Mouse (Mus musculus): ENCODE data around the gene Mkrn3. TPM values are rescaled to one million over a fixed set of nuclear protein-coding genes. Genes with fewer than 3 reads are reported as not detected.
A peak's percentile ranks its signal among the peaks of the same experiment; 100 is the strongest.

Gene Mkrn3
- polyA plus RNA-seq (2014; fragmentation: Nextera tagmentation; extraction: Ambion mirVana), result 21.9 and 22.5 TPM in 2 replicates

GRCm38 (mm10) chr7:62419493-62420360 is at the start of gene Mkrn3:
Gene Mkrn3, minus strand, starts transcription at chr7:62420139.
- 26% methylated on average over 49 of the region's 49 CpGs for WGBS
- peak; percentile 91 for ATAC-seq (ENCODE audit: low FRiP score, low TSS enrichment)

GRCm38 (mm10) chr7:62463878-62464755 is 44.2 kb upstream of the Mkrn3 start, which contains the start of gene Peg12:
Gene Peg12, minus strand, starts transcription at chr7:62464510.
- no peaks in the 10 kb centered on the region for H3K36me3 ChIP-seq (ENCODE audit: control insufficient read depth, insufficient read depth, low read length)
- WGBS, result 18% methylated on average over 79 of the region's 82 CpGs
- H3K27me3 ChIP-seq (ENCODE audit: control insufficient read depth, insufficient read depth, low read length), result no peaks in the 10 kb centered on the region
- H3K27ac ChIP-seq (replicated peaks; ENCODE audit: low read depth, low read length), result peak within 1 kb of the TSS; percentile 80
- peak; percentile 75 for DNase-seq
- H3K4me2 ChIP-seq (ENCODE audit: low read length), result peak within 1 kb of the TSS; percentile 66
- H3K9me3 ChIP-seq (ENCODE audit: control insufficient read depth, low read length), result peaks cover 10% of the 10 kb centered on the region
- no peaks in the 10 kb centered on the region for H3K4me1 ChIP-seq (ENCODE audit: control insufficient read depth, insufficient read depth, low read length)
- ATAC-seq (ENCODE audit: low FRiP score, low TSS enrichment), result peak; percentile 64
- H3K4me3 ChIP-seq (replicated peaks; ENCODE audit: low read depth, low read length), result peak within 1 kb of the TSS; percentile 53
- peak within 1 kb of the TSS; percentile 61 for H3K9ac ChIP-seq (replicated peaks; ENCODE audit: low read length)

More at GRCm38 (mm10) chr7:62419493-62420360, at the start of gene Mkrn3:
- H3K27me3 ChIP-seq (ENCODE audit: control insufficient read depth, insufficient read depth, low read length), result no peaks in the 10 kb centered on the region
- H3K36me3 ChIP-seq (ENCODE audit: control insufficient read depth, insufficient read depth, low read length), result no peaks in the 10 kb centered on the region
- no peaks in the 10 kb centered on the region for H3K4me1 ChIP-seq (ENCODE audit: control insufficient read depth, insufficient read depth, low read length)
- H3K4me3 ChIP-seq (replicated peaks; ENCODE audit: low read depth, low read length), result peak within 1 kb of the TSS; percentile 70
- peak within 1 kb of the TSS; percentile 86 for H3K9ac ChIP-seq (replicated peaks; ENCODE audit: low read length)
- H3K27ac ChIP-seq (replicated peaks; ENCODE audit: low read depth, low read length), result peak within 1 kb of the TSS; percentile 93
- DNase-seq, result peak; percentile 94
- H3K9me3 ChIP-seq (ENCODE audit: control insufficient read depth, low read length), result peaks cover 4% of the 10 kb centered on the region; the same call in 1 of the 2 replicates
- peak within 1 kb of the TSS; percentile 64 for H3K4me2 ChIP-seq (ENCODE audit: low read length)

- Histone ChIP-seq H3K4me1 (ENCODE audit: control insufficient read depth, insufficient read depth, low read length) (no peaks in the 10 kb centered on the region), H3K4me2 (ENCODE audit: low read length) (peak overlapping the region; percentile 66), H3K9ac (replicated peaks; ENCODE audit: low read length) (peak overlapping the region; percentile 61), H3K36me3 (ENCODE audit: control insufficient read depth, insufficient read depth, low read length) (no peaks in the 10 kb centered on the region), H3K27me3 (ENCODE audit: control insufficient read depth, insufficient read depth, low read length) (no peaks in the 10 kb centered on the region), H3K9me3 (ENCODE audit: control insufficient read depth, low read length) (peaks cover 10% of the 10 kb centered on the region), H3K4me3 (replicated peaks; ENCODE audit: low read depth, low read length) (peak overlapping the region; percentile 53), H3K27ac (replicated peaks; ENCODE audit: low read depth, low read length) (peak overlapping the region; percentile 80)
- ATAC-seq (ENCODE audit: low FRiP score, low TSS enrichment) (peak; percentile 57), DNase-seq (peak; percentile 66)
- WGBS, result 30% methylated on average over 55 of the region's 55 CpGs
These were observed 43.3 kb upstream of the Mkrn3 start for GRCm38 (mm10) chr7:62463007-62463877.

- Histone ChIP-seq H3K4me3 (replicated peaks; ENCODE audit: low read depth, low read length) (peak overlapping the region; percentile 53), H3K27me3 (ENCODE audit: control insufficient read depth, insufficient read depth, low read length) (no peaks in the 10 kb centered on the region), H3K4me1 (ENCODE audit: control insufficient read depth, insufficient read depth, low read length) (no peaks in the 10 kb centered on the region), H3K36me3 (ENCODE audit: control insufficient read depth, insufficient read depth, low read length) (no peaks in the 10 kb centered on the region), H3K9ac (replicated peaks; ENCODE audit: low read length) (peak overlapping the region; percentile 4; the same call in 1 of the 2 replicates), H3K4me2 (ENCODE audit: low read length) (peak overlapping the region; percentile 66), H3K27ac (replicated peaks; ENCODE audit: low read depth, low read length) (peak overlapping the region; percentile 69), H3K9me3 (ENCODE audit: control insufficient read depth, low read length) (peaks cover 10% of the 10 kb centered on the region)
- WGBS, result 26% methylated on average over 13 of the region's 13 CpGs
- ATAC-seq (ENCODE audit: low FRiP score, low TSS enrichment) (peak; percentile 57), DNase-seq (peak; percentile 61)
These were observed 42.5 kb upstream of the Mkrn3 start for GRCm38 (mm10) chr7:62462229-62463006.

- Histone ChIP-seq H3K9ac (replicated peaks; ENCODE audit: low read length) (no peak overlapping the region), H3K27me3 (ENCODE audit: control insufficient read depth, insufficient read depth, low read length) (no peaks in the 10 kb centered on the region), H3K4me1 (ENCODE audit: control insufficient read depth, insufficient read depth, low read length) (no peaks in the 10 kb centered on the region), H3K27ac (replicated peaks; ENCODE audit: low read depth, low read length) (no peak overlapping the region), H3K36me3 (ENCODE audit: control insufficient read depth, insufficient read depth, low read length) (no peaks in the 10 kb centered on the region), H3K9me3 (ENCODE audit: control insufficient read depth, low read length) (no peaks in the 10 kb centered on the region), H3K4me3 (replicated peaks; ENCODE audit: low read depth, low read length) (no peak overlapping the region), H3K4me2 (ENCODE audit: low read length) (no peak overlapping the region)
- 15% methylated on average over 2 of the region's 2 CpGs for WGBS
- ATAC-seq (ENCODE audit: low FRiP score, low TSS enrichment) (no peak), DNase-seq (no peak)
These were observed 32.4 kb upstream of the Mkrn3 start for GRCm38 (mm10) chr7:62452353-62452752.

GRCm38 (mm10) chr7:62445431-62446165 is 25.7 kb upstream of the Mkrn3 start:
- Histone ChIP-seq H3K27me3 (ENCODE audit: control insufficient read depth, insufficient read depth, low read length) (no peaks in the 10 kb centered on the region), H3K4me2 (ENCODE audit: low read length) (no peak overlapping the region), H3K4me3 (replicated peaks; ENCODE audit: low read depth, low read length) (no peak overlapping the region), H3K9me3 (ENCODE audit: control insufficient read depth, low read length) (no peaks in the 10 kb centered on the region), H3K27ac (replicated peaks; ENCODE audit: low read depth, low read length) (peak overlapping the region; percentile 45; the same call in 1 of the 2 replicates), H3K36me3 (ENCODE audit: control insufficient read depth, insufficient read depth, low read length) (no peaks in the 10 kb centered on the region), H3K4me1 (ENCODE audit: control insufficient read depth, insufficient read depth, low read length) (no peaks in the 10 kb centered on the region), H3K9ac (replicated peaks; ENCODE audit: low read length) (no peak overlapping the region)
- DNase-seq, result peak; percentile 31
- ATAC-seq (ENCODE audit: low FRiP score, low TSS enrichment), result no peak; the same call in 1 of the 2 replicates

- Histone ChIP-seq H3K4me3 (replicated peaks; ENCODE audit: low read depth, low read length) (no peak overlapping the region), H3K9me3 (ENCODE audit: control insufficient read depth, low read length) (no peaks in the 10 kb centered on the region), H3K27me3 (ENCODE audit: control insufficient read depth, insufficient read depth, low read length) (no peaks in the 10 kb centered on the region), H3K27ac (replicated peaks; ENCODE audit: low read depth, low read length) (no peak overlapping the region), H3K4me2 (ENCODE audit: low read length) (no peak overlapping the region), H3K4me1 (ENCODE audit: control insufficient read depth, insufficient read depth, low read length) (no peaks in the 10 kb centered on the region), H3K36me3 (ENCODE audit: control insufficient read depth, insufficient read depth, low read length) (no peaks in the 10 kb centered on the region), H3K9ac (replicated peaks; ENCODE audit: low read length) (no peak overlapping the region)
- DNase-seq, result peak; percentile 58
- WGBS, result 41% methylated on average over 2 of the region's 2 CpGs
- no peak for ATAC-seq (ENCODE audit: low FRiP score, low TSS enrichment)
These were observed 16.5 kb upstream of the Mkrn3 start for GRCm38 (mm10) chr7:62436394-62436793.
